Mouse (Mus musculus): Measurements from ENCODE around the gene Nanos3.

Gene Nanos3

GRCm38 (mm10) chr8:84203975-84204772, 19.2 kb upstream of the Nanos3 start:
- peaks cover 8% of the 10 kb centered on the region for H3K27me3 ChIP-seq (ENCODE audit: insufficient read depth, low read length)
- no peak for TF ChIP-seq POU5F1 (IDR thresholded peaks at IDR 0.05; ENCODE audit: borderline replicate concordance, low read length)
- TF ChIP-seq CTCF (conservative IDR thresholded peaks at IDR 0.05; ENCODE audit: low read length): peak; percentile 53
- no peaks in the 10 kb centered on the region for H3K9me3 ChIP-seq (ENCODE audit: low read length)
- H3K36me3 ChIP-seq (ENCODE audit: insufficient read depth, low read length): peaks cover 45% of the 10 kb centered on the region
- H3K4me3 ChIP-seq (replicated peaks; ENCODE audit: low read length): peak overlapping the region; percentile 87
- peaks cover 79% of the 10 kb centered on the region for H3K4me1 ChIP-seq (replicated peaks; ENCODE audit: low read depth, low read length)

- peaks cover 77% of the 10 kb centered on the region for H3K4me1 ChIP-seq (replicated peaks; ENCODE audit: low read depth, low read length)
- H3K9me3 ChIP-seq (ENCODE audit: low read length): no peaks in the 10 kb centered on the region
- H3K27me3 ChIP-seq (ENCODE audit: insufficient read depth, low read length): peaks cover 8% of the 10 kb centered on the region
- peak overlapping the region; percentile 87 for H3K4me3 ChIP-seq (replicated peaks; ENCODE audit: low read length)
- TF ChIP-seq NANOG (IDR thresholded peaks at IDR 0.05; ENCODE audit: borderline replicate concordance, low read length): no peak
- TF ChIP-seq POU5F1 (IDR thresholded peaks at IDR 0.05; ENCODE audit: borderline replicate concordance, low read length): no peak
- no peak for TF ChIP-seq CTCF (conservative IDR thresholded peaks at IDR 0.05; ENCODE audit: low read length)
- peaks cover 36% of the 10 kb centered on the region for H3K36me3 ChIP-seq (ENCODE audit: insufficient read depth, low read length)
Measured at GRCm38 (mm10) chr8:84202938-84203917, 18.2 kb upstream of the Nanos3 start.

GRCm38 (mm10) chr8:84202466-84202865, 17.4 kb upstream of the Nanos3 start:
- peaks cover 32% of the 10 kb centered on the region for H3K36me3 ChIP-seq (ENCODE audit: insufficient read depth, low read length)
- TF ChIP-seq NANOG (IDR thresholded peaks at IDR 0.05; ENCODE audit: borderline replicate concordance, low read length) (no peak), CTCF (conservative IDR thresholded peaks at IDR 0.05; ENCODE audit: low read length) (no peak)

DNA sequence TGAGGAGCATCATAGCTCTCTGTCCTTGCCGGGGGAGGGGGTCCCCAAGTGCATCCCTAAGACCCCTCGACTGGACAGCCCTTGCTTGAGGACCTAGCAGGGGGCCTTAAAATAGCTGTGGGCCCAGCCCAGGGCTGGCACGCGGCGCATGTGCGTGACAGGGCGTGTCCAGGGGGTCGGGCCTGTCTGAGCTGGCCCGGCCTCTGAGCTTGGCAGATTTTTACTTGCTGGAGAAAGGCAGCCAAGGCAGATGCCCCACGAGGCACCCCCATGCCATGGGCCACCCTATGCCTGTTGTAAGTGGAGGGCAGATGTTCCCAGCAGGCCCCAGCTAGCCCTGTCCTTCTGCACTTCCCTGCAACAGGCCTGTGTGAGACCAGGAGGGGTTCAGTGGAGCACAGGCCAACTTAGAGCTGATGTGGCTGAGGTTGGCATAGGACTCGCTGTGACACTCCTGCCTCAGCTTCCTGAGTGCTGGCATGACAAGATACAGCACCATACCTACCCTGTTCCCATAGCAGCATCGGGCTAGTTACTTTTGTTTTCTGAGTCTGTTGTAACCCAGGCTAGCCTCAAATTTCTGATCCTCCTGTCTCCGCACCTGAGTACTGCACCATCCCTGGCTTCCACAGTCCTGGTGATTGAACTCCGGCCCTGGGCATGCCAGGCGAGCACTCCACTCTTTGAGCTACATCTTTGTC, 16.7 kb upstream of the Nanos3 start:
- peaks cover 8% of the 10 kb centered on the region for H3K27me3 ChIP-seq (ENCODE audit: insufficient read depth, low read length)

More at GRCm38 (mm10) chr8:84202466-84202865, 17.4 kb upstream of the Nanos3 start:
- H3K9me3 ChIP-seq (ENCODE audit: low read length): no peaks in the 10 kb centered on the region
- H3K27me3 ChIP-seq (ENCODE audit: insufficient read depth, low read length): peaks cover 8% of the 10 kb centered on the region
- peak overlapping the region; percentile 87 for H3K4me3 ChIP-seq (replicated peaks; ENCODE audit: low read length)
- H3K4me1 ChIP-seq (replicated peaks; ENCODE audit: low read depth, low read length): peaks cover 76% of the 10 kb centered on the region

DNA sequence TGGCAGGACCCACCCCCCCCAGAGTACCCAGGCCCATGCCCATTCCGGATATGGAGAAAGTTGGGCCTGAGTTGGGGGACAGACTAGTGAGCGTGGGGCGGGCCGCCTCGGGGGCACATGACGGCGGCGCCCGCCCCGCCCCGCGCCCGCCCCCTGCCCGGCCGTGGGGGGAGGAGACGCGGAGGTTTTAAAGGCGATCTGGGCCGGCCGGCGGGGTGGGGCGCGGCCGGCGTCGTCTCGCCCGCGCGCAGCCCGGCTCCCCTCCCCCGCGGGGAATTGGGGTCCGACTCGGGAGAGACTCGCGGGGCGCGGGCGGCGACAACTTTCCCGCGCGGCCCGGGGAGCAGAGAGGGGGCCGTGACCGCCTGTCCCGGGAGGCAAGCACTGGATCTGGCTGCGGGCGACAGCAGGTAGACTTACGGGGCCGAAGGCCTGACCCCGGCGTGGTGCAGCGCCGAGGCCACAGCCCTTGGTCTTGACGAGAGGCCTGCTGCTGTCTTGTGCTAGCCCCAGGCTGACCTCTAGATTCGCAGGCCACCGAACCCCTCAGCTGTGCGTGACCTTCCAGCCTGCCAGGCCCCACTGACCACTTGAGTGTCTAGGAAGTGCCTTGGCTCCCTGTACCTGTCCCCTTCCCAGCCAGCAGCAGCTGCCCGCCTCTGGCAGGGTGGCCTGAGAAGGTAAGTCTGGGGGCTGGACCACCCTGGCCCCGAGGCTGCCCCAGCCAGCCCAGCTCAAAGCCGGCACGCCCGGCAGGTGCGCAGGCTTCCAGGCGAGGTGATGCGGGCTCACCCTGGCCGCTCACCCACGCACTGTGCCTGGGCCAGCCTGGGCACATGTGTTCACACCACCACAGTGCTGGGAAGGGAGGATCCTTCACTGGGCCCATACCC, 15.9 kb upstream of the Nanos3 start:
- Histone ChIP-seq H3K9me3 (ENCODE audit: low read length) (no peaks in the 10 kb centered on the region), H3K27me3 (ENCODE audit: insufficient read depth, low read length) (peaks cover 8% of the 10 kb centered on the region), H3K36me3 (ENCODE audit: insufficient read depth, low read length) (peaks cover 22% of the 10 kb centered on the region), H3K4me3 (replicated peaks; ENCODE audit: low read length) (peak overlapping the region; percentile 87), H3K4me1 (replicated peaks; ENCODE audit: low read depth, low read length) (peaks cover 70% of the 10 kb centered on the region)
- no peak for TF ChIP-seq NANOG (IDR thresholded peaks at IDR 0.05; ENCODE audit: borderline replicate concordance, low read length)
- TF ChIP-seq POU5F1 (IDR thresholded peaks at IDR 0.05; ENCODE audit: borderline replicate concordance, low read length): no peak
- TF ChIP-seq CTCF (conservative IDR thresholded peaks at IDR 0.05; ENCODE audit: low read length): no peak

More for the DNA sequence above, 16.7 kb upstream of the Nanos3 start:
- Histone ChIP-seq H3K4me3 (replicated peaks; ENCODE audit: low read length) (peak overlapping the region; percentile 87), H3K9me3 (ENCODE audit: low read length) (no peaks in the 10 kb centered on the region), H3K4me1 (replicated peaks; ENCODE audit: low read depth, low read length) (peaks cover 68% of the 10 kb centered on the region), H3K36me3 (ENCODE audit: insufficient read depth, low read length) (peaks cover 27% of the 10 kb centered on the region)
- TF ChIP-seq POU5F1 (IDR thresholded peaks at IDR 0.05; ENCODE audit: borderline replicate concordance, low read length): no peak
- TF ChIP-seq CTCF (conservative IDR thresholded peaks at IDR 0.05; ENCODE audit: low read length): no peak
- no peak for TF ChIP-seq NANOG (IDR thresholded peaks at IDR 0.05; ENCODE audit: borderline replicate concordance, low read length)

DNA sequence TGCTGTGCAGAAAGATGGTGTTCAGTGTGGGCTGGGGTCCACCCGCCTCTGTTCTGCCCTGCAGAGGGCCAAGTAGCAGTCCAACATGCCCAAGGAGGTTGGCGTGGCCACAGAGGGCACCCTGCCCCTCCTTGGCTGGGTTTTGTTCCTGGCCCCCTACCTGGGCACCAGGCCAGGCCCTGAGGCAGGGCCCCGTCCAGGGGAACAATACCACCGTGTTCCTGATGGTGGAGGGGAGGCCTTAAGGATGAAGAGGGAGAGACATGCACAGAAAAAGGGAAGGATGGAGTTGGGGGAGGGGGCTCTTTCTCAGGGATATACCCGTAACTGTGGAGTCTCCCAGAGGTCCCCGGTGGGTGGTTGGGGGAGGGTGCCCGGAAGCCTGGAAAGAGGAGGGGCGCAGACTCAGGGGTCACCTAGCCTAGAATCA, 15.1 kb upstream of the Nanos3 start:
- H3K36me3 ChIP-seq (ENCODE audit: insufficient read depth, low read length): peaks cover 15% of the 10 kb centered on the region
- H3K4me1 ChIP-seq (replicated peaks; ENCODE audit: low read depth, low read length): peaks cover 72% of the 10 kb centered on the region
- H3K9me3 ChIP-seq (ENCODE audit: low read length): no peaks in the 10 kb centered on the region
- H3K27me3 ChIP-seq (ENCODE audit: insufficient read depth, low read length): peaks cover 8% of the 10 kb centered on the region
- H3K4me3 ChIP-seq (replicated peaks; ENCODE audit: low read length): peak overlapping the region; percentile 87
- TF ChIP-seq CTCF (conservative IDR thresholded peaks at IDR 0.05; ENCODE audit: low read length): no peak
- no peak for TF ChIP-seq POU5F1 (IDR thresholded peaks at IDR 0.05; ENCODE audit: borderline replicate concordance, low read length)
- TF ChIP-seq NANOG (IDR thresholded peaks at IDR 0.05; ENCODE audit: borderline replicate concordance, low read length): no peak

GRCm38 (mm10) chr8:84199348-84200125, 14.5 kb upstream of the Nanos3 start:
- Histone ChIP-seq H3K27me3 (ENCODE audit: insufficient read depth, low read length) (peaks cover 8% of the 10 kb centered on the region), H3K4me1 (replicated peaks; ENCODE audit: low read depth, low read length) (peaks cover 76% of the 10 kb centered on the region), H3K9me3 (ENCODE audit: low read length) (no peaks in the 10 kb centered on the region), H3K36me3 (ENCODE audit: insufficient read depth, low read length) (peaks cover 9% of the 10 kb centered on the region), H3K4me3 (replicated peaks; ENCODE audit: low read length) (peak overlapping the region; percentile 87)
- no peak for TF ChIP-seq POU5F1 (IDR thresholded peaks at IDR 0.05; ENCODE audit: borderline replicate concordance, low read length)
- TF ChIP-seq CTCF (conservative IDR thresholded peaks at IDR 0.05; ENCODE audit: low read length): no peak
- TF ChIP-seq NANOG (IDR thresholded peaks at IDR 0.05; ENCODE audit: borderline replicate concordance, low read length): no peak

All from E14TG2a.4 (cell line).